Mouse (Mus musculus) splenic B cell, adult 2 months (primary cell): ENCODE results near the gene Caprin2.
"Not testable (repeated sequence)": the region's sequence is repeated elsewhere in the genome, so short reads cannot be mapped to it uniquely, and the experiment has no call there.

ENCODE experiments used
- DNase-seq: peaks from one replicate; pipeline ENCODE4 v3.0.0-alpha.2; 2011; ENCODE audit warnings: low read depth, low spot score
- H3K27me3 ChIP-seq: 2 replicates; pipeline ENCODE4 v1.6.1; 2012; ENCODE audit warnings: mild to moderate bottlenecking, low read length, moderate library complexity, mixed read lengths; ENCODE audit not compliant: control insufficient read depth, poor library complexity, insufficient read depth, severe bottlenecking
- H3K36me3 ChIP-seq: 2 replicates; pipeline ENCODE4 v1.6.1; 2012; ENCODE audit warnings: mild to moderate bottlenecking, low read length, moderate library complexity, mixed read lengths; ENCODE audit not compliant: control insufficient read depth, poor library complexity, insufficient read depth, severe bottlenecking

Gene Caprin2

DNA sequence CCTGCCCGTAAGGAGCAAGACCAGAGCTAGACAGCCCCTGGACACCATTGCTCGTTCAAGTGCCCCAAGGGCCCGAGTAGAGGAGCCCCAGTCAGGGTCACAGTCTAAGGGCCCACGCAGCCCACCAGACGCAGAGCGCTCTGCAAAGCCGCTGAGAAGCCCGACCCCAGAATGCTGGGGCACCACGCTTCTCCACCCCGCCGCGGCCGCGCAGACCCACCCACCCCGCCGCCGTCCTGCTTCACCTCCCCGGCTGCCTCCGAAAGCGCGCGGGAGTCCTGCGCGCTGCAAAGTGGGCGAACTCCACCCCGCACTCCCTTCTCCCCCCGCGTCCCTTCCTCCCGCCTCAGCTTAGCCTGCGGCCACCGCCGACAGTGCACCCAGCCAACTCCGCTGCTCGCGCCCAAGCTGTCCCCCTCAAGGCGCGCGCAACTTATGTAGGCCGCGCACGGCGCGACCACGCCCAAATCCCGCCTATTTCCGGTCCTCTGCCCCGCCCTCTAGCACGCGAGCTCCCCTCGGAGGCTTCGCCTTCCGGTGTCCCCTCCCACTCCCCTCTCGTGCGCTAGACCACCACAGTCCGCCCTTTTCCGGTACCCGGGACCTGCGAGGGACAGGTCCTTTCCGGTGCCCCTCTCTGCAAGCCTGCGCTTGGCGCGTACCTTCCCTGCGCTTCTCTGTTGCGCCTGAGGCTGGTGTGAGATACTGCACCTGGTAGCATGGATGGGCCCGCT lies at the start of gene Caprin2:
Gene Caprin2 (minus strand): TSS at position 465 of the 734 bp plus-strand sequence.
- Histone ChIP-seq H3K27me3 (no peaks in the 10 kb centered on the region), H3K36me3 (no peaks in the 10 kb centered on the region)
- DNase-seq, result peak; percentile 94

DNA sequence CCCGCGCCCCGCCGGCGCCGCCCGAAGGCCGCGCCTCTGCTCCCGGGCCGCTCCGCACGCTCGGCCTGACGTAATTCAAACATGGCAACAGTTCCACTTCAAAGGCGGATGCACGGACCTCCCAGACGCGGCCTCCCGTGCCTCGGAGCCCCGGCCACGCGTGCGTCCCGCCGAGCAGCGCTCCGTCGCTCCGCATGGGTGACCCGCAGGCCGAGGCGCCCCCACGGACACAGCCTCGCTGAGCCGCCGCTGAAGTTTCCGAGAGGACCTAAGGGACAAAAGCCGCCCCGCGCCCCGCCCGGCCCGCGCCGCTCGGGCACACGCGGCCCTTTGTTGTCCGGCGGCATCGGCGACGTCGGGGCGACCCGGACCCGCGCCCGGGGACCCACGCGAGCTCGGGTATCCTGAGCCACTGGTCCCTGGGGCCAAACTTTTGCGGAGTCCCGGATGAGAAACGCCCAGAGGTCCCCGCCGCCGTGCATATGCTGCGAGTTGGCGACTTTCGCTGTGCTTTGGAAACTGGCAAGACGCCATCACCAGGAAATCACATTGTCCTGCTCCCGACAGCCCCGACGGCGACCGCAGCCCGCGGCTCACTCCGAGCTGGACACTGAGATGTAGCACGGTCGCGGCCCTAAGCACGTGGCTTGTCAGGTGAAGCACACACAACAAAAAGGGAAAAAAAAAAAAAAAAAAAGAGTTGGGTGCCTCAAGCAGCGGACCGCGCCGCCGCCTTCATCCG lies 48.9 kb upstream of the Caprin2 start:
- peak; percentile 76 for DNase-seq
- H3K27me3 ChIP-seq, result no peaks in the 10 kb centered on the region

DNA sequence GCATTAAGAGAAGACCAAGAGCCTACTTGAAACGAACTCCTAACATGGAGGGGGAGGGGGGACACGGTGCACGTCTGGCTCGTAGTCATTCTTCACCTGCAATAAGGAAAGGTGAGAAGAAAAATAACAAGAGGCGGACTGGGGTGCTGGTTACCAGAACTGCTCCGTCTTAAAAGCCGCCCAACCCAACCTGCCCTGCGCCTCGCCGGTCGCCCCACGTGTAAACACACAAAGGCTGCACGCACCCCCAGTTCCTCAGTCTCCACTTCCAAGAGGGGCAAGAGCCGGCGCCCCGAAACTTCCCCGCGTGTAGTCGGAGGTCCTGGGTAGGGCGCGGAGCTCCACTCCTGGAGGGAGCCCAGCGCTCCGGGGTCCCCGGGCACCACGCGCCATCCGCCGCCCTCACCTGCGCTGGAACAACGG lies 48.3 kb upstream of the Caprin2 start:
- DNase-seq, result no peak
- Histone ChIP-seq H3K36me3 (no peaks in the 10 kb centered on the region), H3K27me3 (no peaks in the 10 kb centered on the region)

More for the DNA sequence above, 48.9 kb upstream of the Caprin2 start:
- no peaks in the 10 kb centered on the region for H3K36me3 ChIP-seq

DNA sequence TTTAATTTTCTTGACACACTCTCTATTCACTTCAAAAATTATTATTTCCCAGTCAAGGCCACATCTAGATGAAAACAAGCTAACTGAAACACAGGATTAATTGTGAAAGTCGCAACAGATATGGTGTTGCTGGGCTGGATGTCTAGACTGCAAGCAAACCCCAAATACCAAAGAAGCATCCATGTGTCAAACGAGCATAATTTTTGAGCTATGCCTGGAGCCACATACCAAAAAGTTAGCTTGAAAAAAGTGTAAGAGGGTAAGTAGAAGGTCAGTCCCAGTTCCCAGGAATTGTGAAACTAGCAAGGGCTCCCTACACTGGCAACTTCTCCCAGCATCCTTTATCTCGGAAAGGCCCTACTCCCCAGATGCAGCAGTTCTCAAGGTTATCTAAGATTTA lies 47.7 kb upstream of the Caprin2 start:
- no peak for DNase-seq
- Histone ChIP-seq H3K27me3 (no peaks in the 10 kb centered on the region), H3K36me3 (no peaks in the 10 kb centered on the region)

DNA sequence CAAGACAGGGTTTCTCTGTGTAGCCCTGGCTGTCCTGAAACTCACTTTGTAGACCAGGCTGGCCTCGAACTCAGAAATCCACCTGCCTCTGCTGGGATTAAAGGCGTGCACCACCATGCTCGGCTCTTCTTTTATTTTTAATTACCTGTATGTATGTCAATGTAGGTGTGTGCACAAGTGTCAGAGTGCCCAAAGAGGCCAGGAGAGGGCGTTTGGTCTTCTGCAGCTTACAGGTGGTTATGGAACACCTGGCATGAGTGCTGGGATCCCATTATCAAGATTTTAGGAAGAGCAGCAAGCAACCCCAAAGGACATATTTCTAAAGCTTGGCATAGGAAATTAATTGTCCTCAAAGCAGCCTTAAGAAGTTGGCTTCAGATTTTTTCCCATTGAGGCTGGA lies 46.4 kb upstream of the Caprin2 start:
- H3K27me3 ChIP-seq, result no peaks in the 10 kb centered on the region
- peak; percentile 24 for DNase-seq
- H3K36me3 ChIP-seq, result no peaks in the 10 kb centered on the region

DNA sequence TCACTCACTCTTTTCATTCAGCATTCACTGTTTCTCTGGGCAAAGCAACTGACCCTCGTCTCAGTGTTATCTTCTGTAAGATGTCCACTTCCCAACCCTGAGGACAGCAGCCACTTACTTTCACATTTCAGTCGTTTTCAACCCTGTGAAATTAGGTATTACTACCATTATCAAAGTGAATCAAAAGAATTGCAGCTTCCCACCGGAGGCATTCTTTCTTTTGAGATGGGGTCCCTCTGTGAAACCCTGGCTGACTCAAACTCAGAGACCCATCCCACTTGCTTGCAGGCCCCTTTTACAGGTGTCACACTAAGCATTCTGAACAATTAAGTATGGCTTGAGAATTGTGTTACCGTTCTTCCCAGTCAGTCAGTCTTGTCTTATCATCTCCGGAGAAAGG lies 45.8 kb upstream of the Caprin2 start:
- no peak for DNase-seq
- Histone ChIP-seq H3K36me3 (no peaks in the 10 kb centered on the region), H3K27me3 (no peaks in the 10 kb centered on the region)

DNA sequence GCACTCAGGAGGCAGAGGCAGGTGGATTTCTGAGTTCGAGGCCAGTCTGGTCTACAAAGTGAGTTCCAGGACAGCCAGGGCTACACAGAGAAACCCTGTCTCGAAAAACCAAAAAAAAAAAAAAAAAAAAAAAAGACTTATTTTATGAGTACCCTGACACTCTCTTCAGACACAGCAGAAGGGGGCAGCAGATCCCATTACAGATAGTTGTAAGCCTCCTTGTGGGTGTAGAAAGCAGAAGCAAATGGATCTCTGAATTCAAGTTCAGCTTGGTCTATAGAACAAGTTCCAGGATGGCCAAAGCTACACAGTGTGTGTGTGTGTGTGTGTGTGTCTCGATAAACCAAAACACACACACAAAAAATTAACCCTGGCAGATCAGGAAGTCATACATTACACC lies 44.3 kb upstream of the Caprin2 start:
- not testable (repeated sequence) for H3K27me3 ChIP-seq, H3K36me3 ChIP-seq
- peak; percentile 79 for DNase-seq

DNA sequence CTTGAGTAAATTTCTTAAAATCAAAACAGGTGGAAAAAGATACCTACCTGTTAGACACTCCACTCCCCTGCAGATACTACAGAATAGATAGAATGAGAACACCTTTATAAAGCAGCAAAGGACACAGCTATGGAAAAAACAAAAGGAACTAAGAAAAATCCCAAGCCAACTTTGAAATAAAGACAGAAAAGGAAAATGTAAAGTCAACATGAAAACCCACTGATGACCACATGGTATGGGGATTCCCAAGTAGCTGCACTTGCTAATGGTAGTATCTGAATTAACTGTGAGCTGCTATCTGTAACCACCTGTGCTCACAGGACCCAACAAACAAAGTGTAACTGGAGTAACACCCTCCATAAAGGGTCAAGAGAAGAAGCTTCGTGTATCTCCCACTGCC lies 41.7 kb upstream of the Caprin2 start:
- no peak for DNase-seq
- Histone ChIP-seq H3K27me3 (no peaks in the 10 kb centered on the region), H3K36me3 (no peaks in the 10 kb centered on the region)

DNA sequence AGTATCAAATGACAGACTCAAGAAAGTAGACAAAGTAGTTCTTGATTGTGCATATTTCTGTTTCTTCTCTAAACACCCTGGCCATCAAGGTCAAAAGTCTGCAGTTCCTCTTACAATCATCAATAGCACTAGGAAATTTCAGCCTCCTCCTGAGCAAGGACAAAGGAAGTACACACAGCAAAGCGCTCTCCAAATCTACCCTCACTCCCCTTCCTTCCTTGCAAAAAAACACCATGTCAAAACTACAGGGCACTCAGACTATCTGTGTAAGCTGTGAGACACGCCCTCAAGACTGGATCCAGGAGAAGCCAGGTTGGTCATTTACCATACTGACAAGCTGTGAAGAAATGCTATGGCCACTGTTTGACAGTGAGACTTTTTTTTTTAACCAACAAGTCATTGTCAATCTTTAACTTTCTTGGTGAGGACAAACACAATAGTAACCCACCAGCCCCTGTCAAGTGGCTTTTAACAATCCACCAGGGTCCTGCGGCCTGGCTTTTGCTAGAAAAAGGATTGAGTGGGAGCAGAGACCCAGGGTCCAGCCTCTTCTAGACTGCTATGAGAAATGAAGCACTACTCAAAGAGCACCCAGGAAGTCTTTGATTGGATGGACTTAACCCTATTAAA lies 39.0 kb upstream of the Caprin2 start:
- peaks cover 6% of the 10 kb centered on the region for H3K36me3 ChIP-seq
- no peak for DNase-seq
- H3K27me3 ChIP-seq, result no peaks in the 10 kb centered on the region

DNA sequence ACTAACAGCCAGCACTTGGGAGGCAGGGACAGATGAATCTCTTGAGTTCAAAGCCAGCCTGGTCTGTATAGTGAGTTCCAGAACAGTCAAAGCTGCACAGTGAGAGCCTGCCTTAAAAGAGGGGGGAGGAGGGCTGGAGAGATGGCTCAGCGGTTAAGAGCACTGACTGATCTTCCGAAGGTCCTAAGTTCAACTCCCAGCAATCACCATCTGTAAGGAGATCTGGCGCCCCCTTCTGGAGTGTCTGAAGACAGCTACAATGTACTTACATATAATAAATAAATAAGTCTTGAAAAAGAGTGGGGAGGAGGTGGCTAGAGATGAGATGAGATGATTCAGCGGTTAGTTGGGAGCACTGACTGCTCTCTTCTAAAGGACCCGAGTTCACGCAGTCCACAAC lies 35.2 kb upstream of the Caprin2 start:
- Histone ChIP-seq H3K27me3 (no peaks in the 10 kb centered on the region), H3K36me3 (peaks cover 8% of the 10 kb centered on the region)
- peak; percentile 43 for DNase-seq

DNA sequence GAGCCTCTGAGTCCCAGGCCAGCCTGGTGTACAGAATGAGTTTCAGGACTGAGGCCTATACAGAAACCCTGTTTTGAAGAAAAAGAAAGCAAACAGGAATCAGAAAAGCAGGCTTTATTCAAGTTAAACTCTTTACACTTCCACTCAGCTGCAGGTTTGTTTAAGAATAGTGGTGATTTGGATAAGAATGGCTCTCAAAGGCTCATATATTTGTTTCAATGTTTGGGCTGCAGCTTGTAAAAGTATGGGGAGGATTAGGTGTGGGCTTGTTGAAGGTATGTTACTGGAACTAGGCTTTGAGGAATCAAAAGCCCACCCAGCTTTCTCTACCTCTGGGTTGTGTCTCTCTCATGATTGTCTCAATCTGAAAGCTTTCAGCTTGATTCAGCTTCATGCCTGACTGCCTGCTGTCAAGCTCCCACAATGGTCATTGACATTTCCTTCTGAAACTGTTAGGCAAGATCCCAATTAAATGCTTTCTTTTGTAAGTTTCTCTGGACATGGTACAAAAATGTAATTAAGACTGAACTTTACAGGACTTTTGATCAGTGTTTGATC lies 22.9 kb upstream of the Caprin2 start:
- no peak for DNase-seq
- H3K27me3 ChIP-seq, result no peaks in the 10 kb centered on the region
- no peaks in the 10 kb centered on the region for H3K36me3 ChIP-seq

DNA sequence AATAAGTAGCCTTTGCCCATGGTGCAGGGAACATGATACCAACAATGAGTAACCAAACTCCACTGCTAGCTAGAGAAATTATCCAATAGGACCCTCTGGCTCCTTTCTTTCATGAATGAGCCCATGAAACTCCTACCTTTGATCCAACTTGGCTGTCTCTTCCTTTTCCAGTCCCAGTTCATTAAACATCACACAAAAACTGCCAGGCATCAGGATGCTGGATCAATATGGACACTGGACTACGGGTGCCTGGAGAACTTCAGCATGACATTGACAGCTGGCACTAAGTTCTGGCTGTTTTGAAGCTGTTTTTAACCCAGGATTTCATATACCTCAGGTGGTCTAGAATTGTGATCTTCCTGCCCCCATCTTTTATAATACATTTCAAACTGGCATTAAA lies 21.6 kb upstream of the Caprin2 start:
- H3K36me3 ChIP-seq, result no peaks in the 10 kb centered on the region
- H3K27me3 ChIP-seq, result no peaks in the 10 kb centered on the region
- DNase-seq, result no peak

DNA sequence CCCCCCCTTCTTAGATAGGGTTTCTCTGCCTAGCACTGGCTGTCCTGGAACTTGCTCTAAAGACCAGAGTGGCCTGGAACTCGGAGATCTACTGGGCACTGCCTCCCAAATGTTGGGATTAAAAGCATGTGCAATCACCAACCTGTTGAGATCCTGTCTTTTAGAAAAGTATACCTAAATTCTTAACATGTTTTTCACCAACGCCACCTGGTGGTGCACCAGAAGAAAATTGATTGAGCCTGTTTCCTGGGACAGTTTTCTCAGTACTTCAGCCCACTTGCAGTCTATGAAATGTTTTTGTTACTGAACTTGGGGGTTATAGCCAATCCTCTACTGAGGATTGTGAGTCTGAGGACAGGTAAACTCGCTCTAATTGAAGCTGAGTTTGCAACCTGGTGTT lies 20.8 kb upstream of the Caprin2 start:
- no peaks in the 10 kb centered on the region for H3K36me3 ChIP-seq
- peak; percentile 56 for DNase-seq
- no peaks in the 10 kb centered on the region for H3K27me3 ChIP-seq

DNA sequence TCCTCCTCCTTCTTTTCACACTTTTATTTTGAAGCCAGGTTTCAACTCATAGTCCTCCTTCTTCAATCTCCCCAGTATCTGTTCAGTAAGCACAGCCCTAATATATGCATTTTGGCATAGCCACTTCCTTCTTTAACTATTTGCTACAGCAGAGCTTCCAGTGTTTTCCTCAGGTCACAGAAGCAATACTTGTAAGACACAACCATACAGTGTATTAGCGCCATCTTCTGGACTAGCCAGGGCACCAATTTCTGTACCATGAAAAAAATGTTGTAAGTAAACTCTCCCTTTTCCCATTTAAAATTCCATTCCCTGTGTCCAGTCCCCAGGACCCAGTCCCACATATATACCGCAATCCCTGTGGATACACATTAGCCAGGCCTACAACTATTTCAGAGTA lies 17.9 kb upstream of the Caprin2 start:
- peak; percentile 80 for DNase-seq
- no peaks in the 10 kb centered on the region for H3K36me3 ChIP-seq
- H3K27me3 ChIP-seq, result no peaks in the 10 kb centered on the region

DNA sequence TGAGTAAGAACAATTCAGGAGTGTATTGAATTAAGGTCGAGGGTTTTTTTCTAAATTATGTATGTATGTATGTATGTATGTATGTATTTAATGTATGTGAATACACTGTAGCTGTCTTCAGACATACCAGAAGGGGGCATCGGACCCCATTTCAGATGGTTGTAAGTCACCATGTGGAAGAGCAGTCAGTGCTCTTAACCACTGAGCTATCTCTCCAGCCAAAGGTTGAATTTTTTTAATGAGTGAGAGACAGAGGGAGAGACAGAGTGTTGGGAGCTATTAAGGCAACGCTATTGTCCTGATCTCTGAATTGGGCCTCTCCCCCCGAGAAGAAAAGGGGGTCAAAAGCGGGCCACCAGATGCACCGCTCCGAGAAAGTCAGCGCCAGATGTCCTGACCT lies 15.9 kb upstream of the Caprin2 start:
- DNase-seq, result peak; percentile 15
- H3K36me3 ChIP-seq, H3K27me3 ChIP-seq: not testable (repeated sequence)
